In the genomic region with DNA sequence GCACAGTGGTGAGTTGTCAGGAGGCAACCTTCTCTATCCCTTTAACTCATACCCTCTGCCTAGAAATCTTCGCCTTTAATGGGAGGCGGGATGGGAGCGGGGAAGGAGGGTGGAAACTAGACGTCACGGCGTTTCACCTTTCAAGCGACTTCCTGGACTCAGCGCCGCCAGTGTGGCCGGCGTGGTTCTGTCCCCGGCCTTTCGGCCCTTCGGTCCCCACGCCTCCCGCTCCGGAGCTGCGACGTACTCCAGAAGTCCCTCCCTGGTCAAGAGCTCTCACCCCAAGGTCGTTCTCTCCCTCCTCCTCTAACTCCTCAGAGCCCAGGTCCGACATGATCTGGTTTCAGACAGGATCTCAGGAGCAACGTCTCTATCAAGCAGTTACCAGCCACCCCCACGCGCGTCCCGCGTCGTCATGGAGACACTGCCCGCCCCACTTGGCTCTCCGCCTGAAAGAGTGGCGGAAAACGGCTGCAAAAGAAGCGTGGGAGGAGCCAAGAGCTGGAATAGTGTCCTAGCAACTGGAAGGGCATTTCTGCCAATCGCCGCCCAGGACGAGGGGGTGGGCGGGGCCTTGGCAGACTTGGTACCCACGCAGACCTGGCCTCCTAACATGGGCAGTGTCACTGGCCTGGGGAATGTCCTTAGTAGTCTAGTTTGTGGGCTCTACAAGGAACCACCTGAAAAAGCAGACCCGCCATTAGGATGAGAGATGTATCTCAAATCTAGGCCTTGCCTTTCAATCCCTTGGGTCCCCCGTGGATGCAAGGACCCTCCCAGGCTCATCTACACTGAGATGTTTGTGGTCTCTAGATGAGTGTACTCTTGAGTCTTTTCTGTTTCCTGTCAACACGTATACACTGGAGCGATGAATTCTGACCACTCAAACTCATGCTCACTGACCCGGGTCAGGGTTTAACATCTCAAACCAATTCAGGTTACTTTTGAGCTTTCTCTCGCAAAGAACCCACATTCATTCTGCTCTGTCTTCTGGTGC, we compare ENCODE assay signal across 8 mouse cellular contexts. TPM values are rescaled to one million over a fixed set of nuclear protein-coding genes. Genes with fewer than 3 reads are reported as not detected.
DNase-seq lines count a peak whose midpoint lies in the region; ATAC-seq and TF ChIP-seq lines count a peak whose summit lies in the region.

Rsph1 (minus strand) TSS at position 462 of the 997 bp plus-strand sequence.

- 12% methylated on average over 44 of the region's 44 CpGs for WGBS in liver, postnatal 0 days (ENCODE audit: insufficient replicate concordance)
- WGBS in neural tube, embryonic 12.5 days: 10% methylated on average over 44 of the region's 44 CpGs
- WGBS in stomach, embryonic 16.5 days: 10% methylated on average over 44 of the region's 44 CpGs

- TF ChIP-seq EP300 in liver, postnatal 0 days (IDR thresholded peaks at IDR 0.05; ENCODE audit: low read depth): no peak

- peak within 1 kb of the TSS; percentile 48 for H3K4me3 ChIP-seq in liver, postnatal 0 days (ENCODE audit: low read depth, low read length)
- peak within 1 kb of the TSS; percentile 45 for H3K4me3 ChIP-seq in neural tube, embryonic 12.5 days
- peak within 1 kb of the TSS; percentile 53 for H3K4me3 ChIP-seq in stomach, embryonic 16.5 days (replicated peaks; ENCODE audit: low read length)

- H3K36me3 ChIP-seq in liver, postnatal 0 days (replicated peaks; ENCODE audit: insufficient read depth, low read length): no peaks in the 10 kb centered on the region
- H3K36me3 ChIP-seq in neural tube, embryonic 12.5 days: no peaks in the 10 kb centered on the region
- H3K36me3 ChIP-seq in stomach, embryonic 16.5 days (ENCODE audit: control insufficient read depth, insufficient read depth, low read length): no peaks in the 10 kb centered on the region

- DNase-seq in ES-CJ7 (ENCODE audit: low read depth, low spot score): peak; percentile 92
- DNase-seq in cerebellum, adult 9-10 months: peak; percentile 93
- peak; percentile 85 for DNase-seq in forelimb bud, embryonic 11.5 days (ENCODE audit: low read depth, low spot score)
- peak; percentile 100 for DNase-seq in heart, postnatal 36 days
- peak; percentile 100 for DNase-seq in layer of hippocampus, adult 18-20 months (ENCODE audit: low spot score in 2 of 2)
- DNase-seq in liver, postnatal 0 days: peak; percentile 91

- intact Hi-C loops in heart, postnatal 36 days (cut with DNase I): loop anchor here (2.0 kb wide), 2 partner anchors 22 to 30 kb away; no protein-coding TSS in a partner anchor

- H3K4me1 ChIP-seq in liver, postnatal 0 days (ENCODE audit: insufficient read depth): peaks cover 14% of the 10 kb centered on the region
- H3K4me1 ChIP-seq in neural tube, embryonic 12.5 days: peaks cover 17% of the 10 kb centered on the region
- 0 out of 2 replicates have a peak, but pooled peaks cover 5% of the 10 kb centered on the region for H3K4me1 ChIP-seq in stomach, embryonic 16.5 days (ENCODE audit: control insufficient read depth, insufficient read depth, low read length)

- no peak for TF ChIP-seq CTCF in liver, postnatal 0 days (IDR thresholded peaks at IDR 0.05; ENCODE audit: low read depth)

- peak within 1 kb of the TSS; percentile 83 for H3K4me2 ChIP-seq in liver, postnatal 0 days (ENCODE audit: low read depth, low read length)
- H3K4me2 ChIP-seq in neural tube, embryonic 12.5 days (replicated peaks): peak within 1 kb of the TSS; percentile 92
- H3K4me2 ChIP-seq in stomach, embryonic 16.5 days (ENCODE audit: low read depth, low read length): peak within 1 kb of the TSS; percentile 81

- peak within 1 kb of the TSS; percentile 21; the same call in 1 of the 2 replicates for H3K9ac ChIP-seq in liver, postnatal 0 days (replicated peaks)
- H3K9ac ChIP-seq in neural tube, embryonic 12.5 days: peak within 1 kb of the TSS; percentile 52; the same call in 1 of the 2 replicates
- peak within 1 kb of the TSS; percentile 57 for H3K9ac ChIP-seq in stomach, embryonic 16.5 days (ENCODE audit: low read length)

- peak; percentile 93 for ATAC-seq in liver, postnatal 0 days
- peak; percentile 90 for ATAC-seq in neural tube, embryonic 12.5 days (ENCODE audit: low FRiP score, low read depth)
- ATAC-seq in stomach, embryonic 16.5 days (ENCODE audit: insufficient read depth, low FRiP score): peak; percentile 91

- no peaks in the 10 kb centered on the region for H3K27me3 ChIP-seq in liver, postnatal 0 days (ENCODE audit: insufficient read depth, low read length)
- H3K27me3 ChIP-seq in neural tube, embryonic 12.5 days (replicated peaks): peaks cover 5% of the 10 kb centered on the region
- no peaks in the 10 kb centered on the region for H3K27me3 ChIP-seq in stomach, embryonic 16.5 days (ENCODE audit: control insufficient read depth, insufficient read depth, low read length)

- H3K27ac ChIP-seq in liver, postnatal 0 days (ENCODE audit: low read depth): no peak within 1 kb of the TSS
- no peak within 1 kb of the TSS for H3K27ac ChIP-seq in neural tube, embryonic 12.5 days
- no peak within 1 kb of the TSS for H3K27ac ChIP-seq in stomach, embryonic 16.5 days (ENCODE audit: low read length)

- H3K9me3 ChIP-seq in liver, postnatal 0 days (ENCODE audit: low read length): no peaks in the 10 kb centered on the region
- no peaks in the 10 kb centered on the region for H3K9me3 ChIP-seq in neural tube, embryonic 12.5 days
- no peaks in the 10 kb centered on the region for H3K9me3 ChIP-seq in stomach, embryonic 16.5 days (replicated peaks; ENCODE audit: control insufficient read depth, low read length)

RNA-seq across cellular contexts. Expression of gene Rsph1, which starts in this region (rescaled TPM):
- total RNA-seq in heart, postnatal 36 days (2021): 1 to 10 TPM; 1.0 to 1.2 TPM
- total RNA-seq in layer of hippocampus, adult 18-20 months (2021): 10 to 100 TPM; 15.4 to 16.7 TPM
- 0.90 and 1.0 TPM in 2 replicates for polyA plus RNA-seq in liver, postnatal 0 days (2015; fragmentation: Nextera tagmentation; extraction: Ambion mirVana)
- polyA plus RNA-seq in neural tube, embryonic 12.5 days (2016; fragmentation: Nextera tagmentation; extraction: Ambion mirVana): 1.2 and 1.9 TPM in 2 replicates
- polyA plus RNA-seq in stomach, embryonic 16.5 days (2015; fragmentation: Nextera tagmentation; extraction: Ambion mirVana): 1.5 and 2.5 TPM in 2 replicates

Comparison
In these comparisons a context has a peak if more than half of its experiments do, and no peak if none do; other contexts are left out.
1. RNA of gene Rsph1 (total RNA-seq): 15.4 to 16.7 TPM in layer of hippocampus, adult 18-20 months; 1.0 to 1.2 TPM in heart, postnatal 36 days; every median in the first group is over 4 times any median in the second.
2. Peak in every context shown above with its lines, with median percentiles within 50 percentile points of each other: DNase-seq, ATAC-seq, H3K4me2 ChIP-seq, H3K4me3 ChIP-seq and H3K9ac ChIP-seq.